Mouse (Mus musculus): Measurements from ENCODE around the gene Castor1. TPM values are rescaled to one million over a fixed set of nuclear protein-coding genes. Genes with fewer than 3 reads are reported as not detected.
A peak's percentile ranks its signal among the peaks of the same experiment; 100 is the strongest.

Gene Castor1
- polyA plus RNA-seq, 1 experiment from 2014 or later: 3.1 TPM

- Histone ChIP-seq H3K27ac (no peak overlapping the region), H3K4me2 (replicated peaks) (no peak overlapping the region), H3K4me3 (replicated peaks) (no peak overlapping the region), H3K9ac (no peak overlapping the region), H3K27me3 (replicated peaks) (no peaks in the 10 kb centered on the region), H3K4me1 (replicated peaks) (no peaks in the 10 kb centered on the region), H3K36me3 (peaks cover 32% of the 10 kb centered on the region), H3K9me3 (no peaks in the 10 kb centered on the region)
- 48% methylated on average over 1 of the region's 1 CpGs for WGBS
- no peak for ATAC-seq
Measured at GRCm38 (mm10) chr11:4210786-4211185, 7.2 kb upstream of the Castor1 start.

GRCm38 (mm10) chr11:4213107-4213506 is 4.9 kb upstream of the Castor1 start:
- H3K27me3 ChIP-seq (replicated peaks): no peaks in the 10 kb centered on the region; the same call in 1 of the 2 replicates
- H3K36me3 ChIP-seq: peaks cover 32% of the 10 kb centered on the region
- no peaks in the 10 kb centered on the region for H3K9me3 ChIP-seq
- H3K27ac ChIP-seq: no peak overlapping the region
- H3K9ac ChIP-seq: no peak overlapping the region
- WGBS: 91% methylated on average over 10 of the region's 10 CpGs
- no peak for ATAC-seq
- H3K4me2 ChIP-seq (replicated peaks): no peak overlapping the region
- no peak overlapping the region for H3K4me3 ChIP-seq (replicated peaks)
- peaks cover 2% of the 10 kb centered on the region for H3K4me1 ChIP-seq (replicated peaks)

GRCm38 (mm10) chr11:4214572-4214971 is 3.5 kb upstream of the Castor1 start:
- H3K36me3 ChIP-seq: peaks cover 30% of the 10 kb centered on the region
- no peaks in the 10 kb centered on the region; the same call in 1 of the 2 replicates for H3K27me3 ChIP-seq (replicated peaks)
- ATAC-seq: no peak
- no peaks in the 10 kb centered on the region for H3K9me3 ChIP-seq
- peaks cover 7% of the 10 kb centered on the region for H3K4me1 ChIP-seq (replicated peaks)
- H3K27ac ChIP-seq: no peak overlapping the region
- WGBS: 93% methylated on average over 14 of the region's 14 CpGs
- H3K4me3 ChIP-seq (replicated peaks): no peak overlapping the region
- H3K9ac ChIP-seq: no peak overlapping the region
- H3K4me2 ChIP-seq (replicated peaks): no peak overlapping the region

- no peak overlapping the region for H3K4me3 ChIP-seq (replicated peaks)
- peaks cover 27% of the 10 kb centered on the region for H3K36me3 ChIP-seq
- no peak overlapping the region for H3K9ac ChIP-seq
- no peaks in the 10 kb centered on the region; the same call in 1 of the 2 replicates for H3K27me3 ChIP-seq (replicated peaks)
- H3K27ac ChIP-seq: no peak overlapping the region
- H3K4me1 ChIP-seq (replicated peaks): peaks cover 7% of the 10 kb centered on the region
- WGBS: 82% methylated on average over 10 of the region's 10 CpGs
- H3K9me3 ChIP-seq: no peaks in the 10 kb centered on the region
- no peak for ATAC-seq
- H3K4me2 ChIP-seq (replicated peaks): no peak overlapping the region
Measured at GRCm38 (mm10) chr11:4215061-4215460, 3.0 kb upstream of the Castor1 start.

DNA sequence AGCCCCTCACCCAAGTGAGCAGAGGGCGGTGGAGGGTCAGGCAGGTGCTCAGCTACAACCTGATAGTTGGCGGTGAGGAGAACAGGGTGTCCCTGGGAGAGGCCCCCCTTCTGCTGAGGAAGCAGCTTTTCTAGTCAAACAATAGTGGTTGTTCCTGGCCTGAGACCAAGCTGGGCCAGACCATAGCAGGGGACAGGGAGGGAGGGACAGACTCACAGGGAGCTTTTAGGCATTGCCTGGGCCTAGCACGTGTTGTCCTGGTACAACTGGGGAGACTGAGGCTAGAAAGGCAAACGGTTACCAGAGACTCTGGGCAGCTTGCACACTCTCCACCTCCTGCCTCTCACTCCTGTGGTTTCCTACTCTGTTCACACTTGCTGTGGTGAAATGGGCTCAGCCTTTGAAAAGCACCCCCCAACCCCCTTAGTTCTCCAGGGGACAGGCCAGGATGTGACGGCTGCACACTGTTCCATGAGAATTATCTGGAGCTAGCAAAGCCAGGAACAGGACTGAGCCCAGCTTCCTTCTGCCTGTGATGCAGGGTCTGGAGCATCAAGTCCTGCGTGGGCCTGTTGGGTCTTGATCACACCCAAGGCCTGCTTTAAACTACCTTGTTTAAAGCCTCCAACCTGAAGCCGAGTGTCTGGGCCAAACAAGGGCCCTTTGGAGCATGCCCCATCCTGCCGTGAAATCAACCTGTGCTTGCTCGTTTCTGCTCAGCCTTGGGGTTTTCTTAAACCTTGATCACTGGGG is 1.6 kb upstream of the Castor1 start:
- Histone ChIP-seq H3K36me3 (peaks cover 25% of the 10 kb centered on the region), H3K4me1 (replicated peaks) (peaks cover 7% of the 10 kb centered on the region), H3K27me3 (replicated peaks) (no peaks in the 10 kb centered on the region; the same call in 1 of the 2 replicates), H3K9ac (no peak overlapping the region), H3K9me3 (no peaks in the 10 kb centered on the region), H3K27ac (no peak overlapping the region), H3K4me3 (replicated peaks) (no peak overlapping the region), H3K4me2 (replicated peaks) (no peak overlapping the region)
- WGBS: 85% methylated on average over 9 of the region's 9 CpGs
- ATAC-seq: no peak

DNA sequence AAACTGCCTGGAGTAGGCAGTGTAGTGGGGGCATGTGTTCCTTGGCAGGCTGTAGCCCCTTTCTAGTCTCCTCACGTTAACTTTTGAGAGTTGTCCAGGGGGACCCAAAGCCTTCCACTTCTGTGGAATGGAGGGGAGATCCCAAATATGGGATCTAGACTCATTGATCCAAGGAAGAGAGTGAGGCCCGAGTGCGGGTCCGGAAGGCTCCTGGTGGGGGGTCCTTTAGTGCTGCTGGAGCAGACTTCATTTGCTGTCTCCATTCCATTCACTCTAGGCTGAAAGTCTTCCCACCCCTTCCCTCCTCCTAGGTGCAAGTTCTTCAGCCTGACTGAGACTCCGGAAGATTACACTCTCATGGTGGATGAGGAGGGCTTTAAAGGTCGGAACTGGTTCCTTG is 612 bp downstream of the Castor1 start:
- Histone ChIP-seq H3K9me3 (no peaks in the 10 kb centered on the region), H3K27ac (no peak overlapping the region), H3K27me3 (replicated peaks) (no peaks in the 10 kb centered on the region; the same call in 1 of the 2 replicates), H3K4me2 (replicated peaks) (peak overlapping the region; percentile 98), H3K4me1 (replicated peaks) (peaks cover 9% of the 10 kb centered on the region), H3K36me3 (peaks cover 11% of the 10 kb centered on the region; the same call in 1 of the 2 replicates), H3K9ac (peak overlapping the region; percentile 59), H3K4me3 (replicated peaks) (peak overlapping the region; percentile 54)
- 9% methylated on average over 6 of the region's 6 CpGs for WGBS
- no peak for ATAC-seq

GRCm38 (mm10) chr11:4219317-4219751 is 1.3 kb downstream of the Castor1 start:
- Histone ChIP-seq H3K4me2 (replicated peaks) (peak overlapping the region; percentile 98; the same call in 1 of the 2 replicates), H3K27me3 (replicated peaks) (no peaks in the 10 kb centered on the region; the same call in 1 of the 2 replicates)
- ATAC-seq: no peak

DNA sequence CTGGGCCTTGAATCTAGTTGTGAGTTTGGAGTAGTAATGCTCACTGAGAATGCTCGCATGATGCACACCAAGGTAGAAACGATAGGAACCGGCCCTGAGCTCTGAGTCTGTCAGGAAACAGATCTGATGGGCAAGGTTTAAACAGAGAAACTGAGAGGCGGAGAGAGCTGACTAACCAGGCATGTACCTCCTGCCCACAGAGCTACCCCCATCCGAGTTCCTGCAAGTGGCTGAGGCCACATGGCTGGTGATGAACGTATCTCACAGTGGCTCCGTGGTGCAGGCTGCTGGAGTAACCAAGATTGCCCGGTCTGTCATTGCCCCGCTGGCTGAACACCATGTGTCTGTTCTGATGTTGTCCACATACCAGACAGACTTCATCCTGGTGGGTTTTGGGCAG is 1.9 kb downstream of the Castor1 start:
- no peaks in the 10 kb centered on the region; the same call in 1 of the 2 replicates for H3K27me3 ChIP-seq (replicated peaks)
- ATAC-seq: no peak
- H3K4me3 ChIP-seq (replicated peaks): no peak overlapping the region
- H3K4me1 ChIP-seq (replicated peaks): peaks cover 9% of the 10 kb centered on the region
- H3K36me3 ChIP-seq: peaks cover 2% of the 10 kb centered on the region; the same call in 1 of the 2 replicates
- 64% methylated on average over 9 of the region's 9 CpGs for WGBS
- no peak overlapping the region for H3K4me2 ChIP-seq (replicated peaks)
- no peak overlapping the region for H3K27ac ChIP-seq
- H3K9me3 ChIP-seq: no peaks in the 10 kb centered on the region
- no peak overlapping the region for H3K9ac ChIP-seq

More at GRCm38 (mm10) chr11:4219317-4219751, 1.3 kb downstream of the Castor1 start:
- H3K4me1 ChIP-seq (replicated peaks): peaks cover 9% of the 10 kb centered on the region
- peaks cover 8% of the 10 kb centered on the region; the same call in 1 of the 2 replicates for H3K36me3 ChIP-seq
- no peak overlapping the region for H3K9ac ChIP-seq
- no peak overlapping the region for H3K4me3 ChIP-seq (replicated peaks)
- no peaks in the 10 kb centered on the region for H3K9me3 ChIP-seq
- H3K27ac ChIP-seq: no peak overlapping the region
- WGBS: 9% methylated on average over 2 of the region's 2 CpGs

DNA sequence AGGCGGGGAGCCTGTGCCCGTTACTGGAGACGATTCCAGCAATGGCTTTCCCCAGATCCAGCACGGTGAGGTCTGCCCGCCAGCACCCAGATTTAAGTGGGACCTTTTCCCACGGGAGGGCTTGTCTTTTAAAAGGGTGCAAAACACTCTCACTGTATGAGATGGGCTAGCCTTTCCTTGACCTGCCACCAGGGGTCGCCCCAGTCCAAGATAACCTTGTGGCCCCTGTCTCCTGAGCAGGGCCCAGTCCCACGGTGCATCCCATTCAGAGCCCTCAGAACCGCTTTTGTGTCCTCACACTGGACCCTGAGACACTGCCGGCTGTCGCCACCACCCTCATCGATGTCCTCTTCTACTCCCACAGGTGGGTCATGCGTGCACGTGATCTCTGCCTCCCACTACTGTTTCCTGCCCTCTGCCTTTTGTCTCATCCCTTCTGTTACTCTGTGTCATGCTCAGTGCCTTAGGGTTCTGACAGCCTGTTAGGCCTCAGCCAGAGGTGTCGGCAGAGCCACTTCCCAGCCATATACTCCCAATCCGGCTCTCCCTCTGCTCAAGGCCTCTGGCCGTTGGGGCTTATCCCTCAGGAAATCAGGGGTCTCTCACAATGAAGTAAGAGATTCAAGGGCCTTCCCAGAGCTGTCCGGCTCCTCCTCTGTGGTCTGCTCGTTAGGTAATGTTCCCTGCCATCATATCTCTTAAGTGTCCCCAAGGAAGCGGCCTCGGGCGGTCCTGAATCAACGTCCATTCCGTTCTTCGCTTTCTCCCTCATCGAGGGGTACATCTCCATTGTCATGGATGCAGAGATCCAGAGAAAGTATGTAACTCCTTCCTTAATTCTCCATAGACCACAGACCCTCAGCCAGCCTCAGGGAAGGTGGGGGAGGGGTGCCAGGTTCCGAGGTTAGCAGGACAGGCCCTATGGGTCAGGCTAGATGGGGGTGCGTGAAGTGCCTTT is 2.7 kb downstream of the Castor1 start:
- H3K4me2 ChIP-seq (replicated peaks): no peak overlapping the region
- H3K9me3 ChIP-seq: no peaks in the 10 kb centered on the region
- peaks cover 9% of the 10 kb centered on the region for H3K4me1 ChIP-seq (replicated peaks)
- no peaks in the 10 kb centered on the region for H3K36me3 ChIP-seq
- H3K4me3 ChIP-seq (replicated peaks): no peak overlapping the region
- H3K27me3 ChIP-seq (replicated peaks): no peaks in the 10 kb centered on the region; the same call in 1 of the 2 replicates
- ATAC-seq: 0 out of 2 replicates have a peak, but pooled peaks have one; percentile 29
- no peak overlapping the region for H3K27ac ChIP-seq
- H3K9ac ChIP-seq: no peak overlapping the region
- 59% methylated on average over 28 of the region's 28 CpGs for WGBS

- no peak for ATAC-seq
Measured at GRCm38 (mm10) chr11:4222046-4222950, 4.3 kb downstream of the Castor1 start.

GRCm38 (mm10) chr11:4223393-4224188 is 5.6 kb downstream of the Castor1 start:
- Histone ChIP-seq H3K9ac (no peak overlapping the region), H3K27ac (no peak overlapping the region), H3K4me3 (replicated peaks) (no peak overlapping the region), H3K4me1 (replicated peaks) (peaks cover 5% of the 10 kb centered on the region), H3K36me3 (no peaks in the 10 kb centered on the region), H3K27me3 (replicated peaks) (no peaks in the 10 kb centered on the region; the same call in 1 of the 2 replicates), H3K9me3 (no peaks in the 10 kb centered on the region), H3K4me2 (replicated peaks) (no peak overlapping the region)
- peak; percentile 59 for ATAC-seq
- WGBS: 36% methylated on average over 7 of the region's 7 CpGs

More at GRCm38 (mm10) chr11:4222046-4222950, 4.3 kb downstream of the Castor1 start:
- H3K27ac ChIP-seq: no peak overlapping the region
- H3K4me1 ChIP-seq (replicated peaks): peaks cover 11% of the 10 kb centered on the region
- H3K9me3 ChIP-seq: no peaks in the 10 kb centered on the region
- H3K4me2 ChIP-seq (replicated peaks): no peak overlapping the region
- H3K36me3 ChIP-seq: no peaks in the 10 kb centered on the region
- no peaks in the 10 kb centered on the region; the same call in 1 of the 2 replicates for H3K27me3 ChIP-seq (replicated peaks)
- no peak overlapping the region for H3K9ac ChIP-seq
- WGBS: 73% methylated on average over 17 of the region's 17 CpGs
- no peak overlapping the region for H3K4me3 ChIP-seq (replicated peaks)

All from intestine, embryonic 15.5 days (tissue).